ENCODE assay signal across 29 mouse cellular contexts in genomic region chr16:4890201-4890709, GRCm38 (mm10). TPM values are rescaled to one million over a fixed set of nuclear protein-coding genes. Genes with fewer than 3 reads are reported as not detected.
DNase-seq lines count a peak whose midpoint lies in the region; ATAC-seq and TF ChIP-seq lines count a peak whose summit lies in the region.
"Had no signal": no experiment of that assay in that cellular context is flagged by ENCODE, and none has a peak within 500 bp of the region (broad histone marks: within the 10 kb centered on the region; RNA-seq: fewer than 3 reads in every experiment).

No protein-coding gene starts in this region.

- no peaks in the 10 kb centered on the region for H3K27me3 ChIP-seq in lung, embryonic 14.5 days (ENCODE audit: insufficient read depth, low read length)
- no peaks in the 10 kb centered on the region for H3K27me3 ChIP-seq in heart, embryonic 10.5 days (ENCODE audit: insufficient read depth, poor library complexity, severe bottlenecking)
- no peaks in the 10 kb centered on the region for H3K27me3 ChIP-seq in heart, embryonic 16.5 days (ENCODE audit: control insufficient read depth, insufficient read depth, low read length)
- H3K27me3 ChIP-seq in hindbrain, embryonic 14.5 days (ENCODE audit: control insufficient read depth, insufficient read depth, low read length): no peaks in the 10 kb centered on the region
- H3K27me3 ChIP-seq: kidney, embryonic 15.5 days; liver, embryonic 13.5 days; midbrain, embryonic 13.5 days had no signal

- peaks cover 17% of the 10 kb centered on the region; the same call in 1 of the 2 replicates for H3K4me1 ChIP-seq in lung, embryonic 14.5 days (ENCODE audit: insufficient read depth)
- peaks cover 45% of the 10 kb centered on the region for H3K4me1 ChIP-seq in heart, embryonic 10.5 days
- peaks cover 49% of the 10 kb centered on the region for H3K4me1 ChIP-seq in heart, embryonic 16.5 days (ENCODE audit: control insufficient read depth, insufficient read depth, low read length)
- H3K4me1 ChIP-seq in hindbrain, embryonic 14.5 days (replicated peaks; ENCODE audit: control insufficient read depth, insufficient read depth, low read length): peaks cover 21% of the 10 kb centered on the region

- no peaks in the 10 kb centered on the region for H3K9me3 ChIP-seq in lung, embryonic 14.5 days (ENCODE audit: low read depth, low read length)
- no peaks in the 10 kb centered on the region for H3K9me3 ChIP-seq in heart, embryonic 10.5 days
- H3K9me3 ChIP-seq in heart, embryonic 16.5 days (replicated peaks; ENCODE audit: control insufficient read depth, low read length): no peaks in the 10 kb centered on the region
- H3K9me3 ChIP-seq in hindbrain, embryonic 14.5 days (ENCODE audit: control insufficient read depth, low read length): no peaks in the 10 kb centered on the region
- H3K9me3 ChIP-seq: kidney, embryonic 15.5 days; liver, embryonic 13.5 days; midbrain, embryonic 13.5 days had no signal

- H3K36me3 ChIP-seq in lung, embryonic 14.5 days (ENCODE audit: insufficient read depth): 0 out of 2 replicates have a peak, but pooled peaks cover 20% of the 10 kb centered on the region
- H3K36me3 ChIP-seq in heart, embryonic 10.5 days: peaks cover 12% of the 10 kb centered on the region
- no peaks in the 10 kb centered on the region for H3K36me3 ChIP-seq in heart, embryonic 16.5 days (ENCODE audit: control insufficient read depth, insufficient read depth)
- H3K36me3 ChIP-seq in hindbrain, embryonic 14.5 days (replicated peaks; ENCODE audit: control insufficient read depth, insufficient read depth): no peaks in the 10 kb centered on the region; the same call in 1 of the 2 replicates

- intact Hi-C loops in heart, postnatal 36 days (cut with DNase I): no loop called here

- peak; percentile 95 for DNase-seq in heart, adult 11 months
- no peak for DNase-seq in heart, postnatal 36 days
- DNase-seq in lung, embryonic 14.5 days: no peak
- no peak for DNase-seq in lung, postnatal 14 days
- no peak for DNase-seq in heart, embryonic 10.5 days (ENCODE audit: low spot score)
- no peak for DNase-seq in kidney, postnatal 14 days
- DNase-seq in hindbrain, embryonic 14.5 days (ENCODE audit: low spot score): no peak
- DNase-seq: adrenal gland, postnatal 25 days; cerebellum, adult 9-11 months; forebrain, postnatal 0 days; gastrocnemius, postnatal 36 days; kidney, adult 11 months; left cerebral cortex, postnatal 4 days; liver, embryonic 13.5 days; thymus, adult 2 months; thymus, postnatal 4 days had no signal

- H3K27ac ChIP-seq in lung, embryonic 14.5 days (ENCODE audit: low read depth): peak overlapping the region; percentile 36
- H3K27ac ChIP-seq in heart, embryonic 10.5 days: peak overlapping the region; percentile 72
- H3K27ac ChIP-seq in heart, embryonic 16.5 days (ENCODE audit: low read length): peak overlapping the region; percentile 78
- no peak overlapping the region for H3K27ac ChIP-seq in hindbrain, embryonic 14.5 days
- H3K27ac ChIP-seq: kidney, embryonic 15.5 days; liver, embryonic 13.5 days; midbrain, embryonic 13.5 days; stomach, postnatal 0 days had no signal

- no peak overlapping the region for H3K4me3 ChIP-seq in lung, embryonic 14.5 days (ENCODE audit: low read depth, low read length)
- H3K4me3 ChIP-seq in heart, embryonic 10.5 days: no peak overlapping the region; the same call in 1 of the 2 replicates
- H3K4me3 ChIP-seq in heart, embryonic 16.5 days (ENCODE audit: low read length): no peak overlapping the region
- H3K4me3 ChIP-seq in hindbrain, embryonic 14.5 days (replicated peaks; ENCODE audit: low read length): no peak overlapping the region
- H3K4me3 ChIP-seq: kidney, embryonic 15.5 days; liver, embryonic 13.5 days; midbrain, embryonic 13.5 days had no signal

- TF ChIP-seq CTCF in lung, embryonic 14.5 days (IDR thresholded peaks at IDR 0.05; ENCODE audit: low read depth): no peak

- no peak overlapping the region for H3K9ac ChIP-seq in lung, embryonic 14.5 days
- no peak overlapping the region for H3K9ac ChIP-seq in heart, embryonic 16.5 days (ENCODE audit: low read length)
- H3K9ac ChIP-seq in hindbrain, embryonic 14.5 days: no peak overlapping the region
- H3K9ac ChIP-seq: forebrain, postnatal 0 days; kidney, embryonic 15.5 days; liver, embryonic 13.5 days; midbrain, embryonic 13.5 days had no signal

- 41% methylated on average over 4 of the region's 4 CpGs for WGBS in lung, embryonic 14.5 days
- WGBS in heart, embryonic 10.5 days: 31% methylated on average over 4 of the region's 4 CpGs
- WGBS in heart, embryonic 16.5 days: 22% methylated on average over 4 of the region's 4 CpGs
- 78% methylated on average over 4 of the region's 4 CpGs for WGBS in hindbrain, embryonic 14.5 days

- ATAC-seq in lung, embryonic 14.5 days (ENCODE audit: insufficient read depth): no peak
- ATAC-seq in heart, embryonic 16.5 days (replicated peaks; ENCODE audit: extremely low read depth, insufficient read depth, low FRiP score): no peak
- no peak for ATAC-seq in hindbrain, embryonic 14.5 days (ENCODE audit: low FRiP score)
- ATAC-seq: CD4-positive, CD25-positive, alpha-beta regulatory T cell, adult 4 months; forebrain, postnatal 0 days; midbrain, embryonic 13.5 days had no signal

- H3K4me2 ChIP-seq in lung, embryonic 14.5 days: no peak overlapping the region
- H3K4me2 ChIP-seq in heart, embryonic 16.5 days (ENCODE audit: low read depth, low read length): peak overlapping the region; percentile 26
- no peak overlapping the region for H3K4me2 ChIP-seq in hindbrain, embryonic 14.5 days (replicated peaks)
- H3K4me2 ChIP-seq: kidney, embryonic 15.5 days; liver, embryonic 13.5 days; midbrain, embryonic 13.5 days had no signal

RNA-seq across cellular contexts. Expression of gene Mgrn1, which starts 4.2 kb away (rescaled TPM):
- total RNA-seq in heart, postnatal 36 days (2021): 100 to 1,000 TPM; 154 to 155 TPM
- 88.0 and 88.8 TPM in 2 replicates for polyA plus RNA-seq in lung, embryonic 14.5 days (2014; fragmentation: Nextera tagmentation; extraction: Ambion mirVana)
- 96.2 and 131 TPM in 2 replicates for polyA plus RNA-seq in heart, embryonic 10.5 days (2016; fragmentation: Nextera tagmentation; extraction: Ambion mirVana)
- 128 and 132 TPM in 2 replicates for polyA plus RNA-seq in heart, embryonic 16.5 days (2015; fragmentation: Nextera tagmentation; extraction: Ambion mirVana)
- 119 and 122 TPM in 2 replicates for polyA plus RNA-seq in hindbrain, embryonic 14.5 days (2014; fragmentation: Nextera tagmentation; extraction: Ambion mirVana)

RNA-seq across cellular contexts. Expression of gene Ubald1, which starts 10.1 kb away (rescaled TPM):
- 10 to 100 TPM; 20.0 to 21.6 TPM for total RNA-seq in heart, postnatal 36 days (2021)
- polyA plus RNA-seq in lung, embryonic 14.5 days (2014; fragmentation: Nextera tagmentation; extraction: Ambion mirVana): 38.7 and 39.3 TPM in 2 replicates
- 29.8 and 31.4 TPM in 2 replicates for polyA plus RNA-seq in heart, embryonic 10.5 days (2016; fragmentation: Nextera tagmentation; extraction: Ambion mirVana)
- polyA plus RNA-seq in heart, embryonic 16.5 days (2015; fragmentation: Nextera tagmentation; extraction: Ambion mirVana): 25.6 and 27.3 TPM in 2 replicates
- polyA plus RNA-seq in hindbrain, embryonic 14.5 days (2014; fragmentation: Nextera tagmentation; extraction: Ambion mirVana): 54.0 and 54.4 TPM in 2 replicates

RNA-seq across cellular contexts. Expression of gene Nudt16l1, which starts 48.3 kb away (rescaled TPM):
- 10 to 100 TPM; 20.5 to 21.3 TPM for total RNA-seq in heart, postnatal 36 days (2021)
- 145 and 154 TPM in 2 replicates for polyA plus RNA-seq in lung, embryonic 14.5 days (2014; fragmentation: Nextera tagmentation; extraction: Ambion mirVana)
- 111 and 125 TPM in 2 replicates for polyA plus RNA-seq in heart, embryonic 10.5 days (2016; fragmentation: Nextera tagmentation; extraction: Ambion mirVana)
- 119 and 125 TPM in 2 replicates for polyA plus RNA-seq in heart, embryonic 16.5 days (2015; fragmentation: Nextera tagmentation; extraction: Ambion mirVana)
- polyA plus RNA-seq in hindbrain, embryonic 14.5 days (2014; fragmentation: Nextera tagmentation; extraction: Ambion mirVana): 122 and 133 TPM in 2 replicates

RNA-seq across cellular contexts. Expression of gene 4930562C15Rik, which starts 55.0 kb away (rescaled TPM):
- not detected for total RNA-seq in heart, postnatal 36 days (2021)
- polyA plus RNA-seq in lung, embryonic 14.5 days (2014; fragmentation: Nextera tagmentation; extraction: Ambion mirVana): 1.0 and 1.1 TPM in 2 replicates
- polyA plus RNA-seq in heart, embryonic 10.5 days (2016; fragmentation: Nextera tagmentation; extraction: Ambion mirVana): 0.44 and 0.59 TPM in 2 replicates
- 0.26 and 0.49 TPM in 2 replicates for polyA plus RNA-seq in heart, embryonic 16.5 days (2015; fragmentation: Nextera tagmentation; extraction: Ambion mirVana)
- 0.34 and 0.74 TPM in 2 replicates for polyA plus RNA-seq in hindbrain, embryonic 14.5 days (2014; fragmentation: Nextera tagmentation; extraction: Ambion mirVana)
- total RNA-seq: adrenal gland, postnatal 25 days; common myeloid progenitor, adult 5-6 weeks; forebrain, postnatal 0 days; gastrocnemius, postnatal 36 days; layer of hippocampus, postnatal 10 days; left cerebral cortex, adult 8-10 months; left cerebral cortex, postnatal 4 days; megakaryocyte progenitor cell, adult 5-6 weeks; monocyte, adult 5-6 weeks had no signal
- polyA plus RNA-seq: brain, embryonic 14.5 days; large intestine, adult 2 months; liver, embryonic 13.5 days; small intestine, adult 2 months had no signal
